Mouse (Mus musculus): ENCODE results near the gene C1d. TPM values are rescaled to one million over a fixed set of nuclear protein-coding genes. Genes with fewer than 3 reads are reported as not detected.

The C1d gene
- polyA plus RNA-seq, 1 experiment from 2014 or later, result 160 TPM

DNA sequence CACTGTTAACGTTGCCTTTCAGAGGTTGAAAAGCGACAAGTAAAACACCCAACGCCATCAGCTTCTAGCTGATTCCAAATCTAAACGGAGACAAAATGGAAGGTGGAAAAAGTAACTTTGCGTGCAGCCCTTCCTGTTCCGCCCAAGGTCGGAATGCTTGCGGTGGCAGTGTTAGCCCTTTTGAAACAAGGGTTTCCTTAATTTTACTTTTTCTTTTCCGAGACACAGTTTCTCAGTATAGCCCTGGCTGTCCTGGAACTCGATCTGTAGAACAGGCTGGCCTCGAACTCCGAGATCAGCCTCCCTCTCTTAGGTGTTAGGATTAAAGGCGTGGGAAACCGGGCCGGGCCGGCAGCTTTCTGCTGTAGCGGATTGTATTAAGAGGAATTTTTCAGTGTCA lies 482 bp downstream of the C1d start:
- Histone ChIP-seq H3K4me2 (peak overlapping the region; percentile 73), H3K27me3 (replicated peaks) (0 out of 2 replicates have a peak, but pooled peaks cover 2% of the 10 kb centered on the region), H3K4me1 (peaks cover 17% of the 10 kb centered on the region), H3K9ac (replicated peaks) (peak overlapping the region; percentile 63), H3K36me3 (no peaks in the 10 kb centered on the region), H3K27ac (replicated peaks) (peak overlapping the region; percentile 84), H3K4me3 (replicated peaks) (peak overlapping the region; percentile 60), H3K9me3 (replicated peaks) (no peaks in the 10 kb centered on the region)
- ATAC-seq (ENCODE audit: low FRiP score), result peak; percentile 32
- whole genome bisulfite sequencing, result under 1% methylated on average over 17 of the region's 17 CpGs

DNA sequence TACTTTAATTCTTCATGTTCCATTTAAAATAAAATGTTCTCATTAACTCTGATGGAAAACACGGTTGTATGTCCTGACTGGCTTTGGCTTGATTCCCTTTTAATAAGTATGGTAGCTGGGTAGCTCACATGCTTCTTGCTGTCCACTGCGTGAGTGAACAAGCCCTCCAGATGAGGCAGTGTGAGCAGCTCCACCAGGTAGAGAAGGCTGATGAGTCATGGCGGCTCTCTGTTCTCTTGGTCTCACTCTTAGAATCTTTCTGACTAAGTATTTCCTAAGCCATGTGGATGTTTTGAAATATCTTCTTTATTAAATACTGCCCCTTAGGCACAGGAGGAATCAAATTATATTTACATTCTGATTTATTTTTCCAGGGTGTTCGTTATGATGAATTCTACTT lies 9.8 kb downstream of the C1d start:
- Histone ChIP-seq H3K27ac (replicated peaks) (no peak overlapping the region), H3K9ac (replicated peaks) (no peak overlapping the region), H3K4me2 (no peak overlapping the region), H3K36me3 (peaks cover 18% of the 10 kb centered on the region), H3K4me1 (no peaks in the 10 kb centered on the region), H3K9me3 (replicated peaks) (no peaks in the 10 kb centered on the region), H3K27me3 (replicated peaks) (no peaks in the 10 kb centered on the region), H3K4me3 (replicated peaks) (no peak overlapping the region)
- ATAC-seq (ENCODE audit: low FRiP score), result no peak
- WGBS, result 91% methylated on average over 4 of the region's 4 CpGs

DNA sequence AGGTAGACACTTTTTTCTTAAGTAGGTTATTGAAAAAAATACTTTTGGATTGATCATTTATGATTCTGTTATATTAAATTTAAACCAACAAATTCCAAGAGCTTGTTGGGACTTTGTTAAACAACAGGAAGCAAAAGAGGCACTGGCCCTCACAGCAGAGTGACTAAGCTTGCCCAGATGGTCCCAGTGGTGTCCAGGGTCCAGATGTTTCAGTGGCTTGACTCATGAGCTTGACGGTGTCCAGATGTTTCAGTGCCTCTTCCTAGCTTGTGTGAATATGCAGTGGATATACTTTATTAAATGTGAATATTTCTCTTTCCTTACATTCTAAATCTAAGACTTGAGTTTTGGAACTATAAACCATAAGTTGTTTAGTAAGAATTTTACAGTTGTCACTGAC lies 11.4 kb downstream of the C1d start:
- ATAC-seq (ENCODE audit: low FRiP score), result no peak
- Histone ChIP-seq H3K27me3 (replicated peaks) (no peaks in the 10 kb centered on the region), H3K9ac (replicated peaks) (no peak overlapping the region), H3K27ac (replicated peaks) (no peak overlapping the region), H3K4me2 (no peak overlapping the region), H3K4me1 (no peaks in the 10 kb centered on the region), H3K4me3 (replicated peaks) (no peak overlapping the region), H3K9me3 (replicated peaks) (no peaks in the 10 kb centered on the region), H3K36me3 (peaks cover 18% of the 10 kb centered on the region)
- WGBS, result 84% methylated on average over 1 of the region's 1 CpGs

DNA sequence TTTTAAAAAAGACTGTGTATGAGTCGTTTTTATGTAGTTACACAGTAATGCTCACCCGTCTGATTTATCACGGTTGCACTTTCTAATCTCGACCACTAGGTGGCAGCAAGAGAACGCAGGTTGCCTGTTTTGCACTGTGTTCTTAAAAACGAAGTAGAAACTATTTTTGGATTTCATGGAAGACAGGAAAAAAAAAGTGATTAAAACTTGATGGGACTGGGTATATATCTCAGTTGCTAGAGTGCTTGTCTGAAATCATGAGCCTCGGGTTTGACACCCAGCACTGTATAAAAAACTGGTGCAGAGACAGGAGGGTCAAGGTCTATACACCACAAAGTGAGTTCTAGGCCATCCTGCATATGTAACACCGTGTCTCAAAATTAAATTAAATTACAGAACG lies 22.6 kb downstream of the C1d start:
- ATAC-seq (ENCODE audit: low FRiP score), result peak; percentile 81
- Histone ChIP-seq H3K4me1 (no peaks in the 10 kb centered on the region), H3K4me3 (replicated peaks) (no peak overlapping the region), H3K9me3 (replicated peaks) (no peaks in the 10 kb centered on the region), H3K36me3 (no peaks in the 10 kb centered on the region), H3K27me3 (replicated peaks) (no peaks in the 10 kb centered on the region), H3K4me2 (no peak overlapping the region), H3K27ac (replicated peaks) (no peak overlapping the region), H3K9ac (replicated peaks) (no peak overlapping the region)
- 14% methylated on average over 9 of the region's 9 CpGs for WGBS

DNA sequence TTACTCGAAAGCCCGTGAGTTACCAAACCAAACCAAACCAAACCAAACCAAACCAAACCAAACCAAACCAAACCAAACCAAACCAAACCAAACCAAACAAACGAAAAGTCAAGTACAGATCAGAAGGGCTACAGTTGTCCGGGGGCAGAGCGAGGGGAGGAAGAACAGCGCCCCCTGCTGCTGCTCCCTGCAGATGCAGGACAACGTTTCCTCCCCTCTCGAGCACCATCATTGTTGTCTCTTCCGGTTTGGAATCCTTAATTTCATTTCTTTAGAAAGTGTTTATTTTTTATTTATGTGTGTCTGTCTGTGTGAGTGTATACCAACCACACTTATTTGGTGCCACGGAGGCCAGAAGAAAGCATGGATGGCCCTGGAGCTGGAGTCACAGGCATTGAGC lies 26.7 kb downstream of the C1d start:
- no peak overlapping the region for H3K4me3 ChIP-seq (replicated peaks)
- H3K4me2 ChIP-seq, result no peak overlapping the region
- H3K4me1 ChIP-seq, result no peaks in the 10 kb centered on the region
- H3K9ac ChIP-seq (replicated peaks), result no peak overlapping the region
- ATAC-seq (ENCODE audit: low FRiP score), result no peak
- WGBS, result 72% methylated on average over 10 of the region's 10 CpGs
- H3K9me3 ChIP-seq (replicated peaks), result no peaks in the 10 kb centered on the region
- no peak overlapping the region for H3K27ac ChIP-seq (replicated peaks)
- H3K27me3 ChIP-seq (replicated peaks), result no peaks in the 10 kb centered on the region
- H3K36me3 ChIP-seq, result no peaks in the 10 kb centered on the region

DNA sequence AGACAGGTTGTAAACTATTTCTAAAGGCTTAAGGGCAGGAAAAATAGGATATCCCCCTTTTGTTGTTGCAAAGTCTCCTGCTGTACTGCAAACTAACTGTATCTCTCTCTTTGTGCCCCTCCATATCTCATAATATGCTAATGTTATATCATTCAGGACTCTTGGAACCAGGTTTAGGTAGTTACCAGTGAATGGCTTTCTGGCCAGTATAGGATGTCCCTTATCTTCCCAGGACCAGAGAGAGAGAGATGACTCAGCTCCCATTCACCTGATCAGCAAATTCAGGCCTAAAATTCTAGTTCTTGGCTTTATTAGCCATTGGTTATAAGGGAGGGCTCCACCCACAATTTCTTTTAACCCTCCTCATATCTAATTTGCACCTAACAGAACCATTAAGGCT lies 31.5 kb downstream of the C1d start:
- H3K36me3 ChIP-seq, result no peaks in the 10 kb centered on the region
- no peak for ATAC-seq (ENCODE audit: low FRiP score)
- no peak overlapping the region for H3K27ac ChIP-seq (replicated peaks)
- 0 out of 2 replicates have a peak, but pooled peaks cover 4% of the 10 kb centered on the region for H3K9me3 ChIP-seq (replicated peaks)
- no peak overlapping the region for H3K4me3 ChIP-seq (replicated peaks)
- H3K9ac ChIP-seq (replicated peaks), result no peak overlapping the region
- H3K4me2 ChIP-seq, result no peak overlapping the region
- H3K27me3 ChIP-seq (replicated peaks), result no peaks in the 10 kb centered on the region
- H3K4me1 ChIP-seq, result no peaks in the 10 kb centered on the region

DNA sequence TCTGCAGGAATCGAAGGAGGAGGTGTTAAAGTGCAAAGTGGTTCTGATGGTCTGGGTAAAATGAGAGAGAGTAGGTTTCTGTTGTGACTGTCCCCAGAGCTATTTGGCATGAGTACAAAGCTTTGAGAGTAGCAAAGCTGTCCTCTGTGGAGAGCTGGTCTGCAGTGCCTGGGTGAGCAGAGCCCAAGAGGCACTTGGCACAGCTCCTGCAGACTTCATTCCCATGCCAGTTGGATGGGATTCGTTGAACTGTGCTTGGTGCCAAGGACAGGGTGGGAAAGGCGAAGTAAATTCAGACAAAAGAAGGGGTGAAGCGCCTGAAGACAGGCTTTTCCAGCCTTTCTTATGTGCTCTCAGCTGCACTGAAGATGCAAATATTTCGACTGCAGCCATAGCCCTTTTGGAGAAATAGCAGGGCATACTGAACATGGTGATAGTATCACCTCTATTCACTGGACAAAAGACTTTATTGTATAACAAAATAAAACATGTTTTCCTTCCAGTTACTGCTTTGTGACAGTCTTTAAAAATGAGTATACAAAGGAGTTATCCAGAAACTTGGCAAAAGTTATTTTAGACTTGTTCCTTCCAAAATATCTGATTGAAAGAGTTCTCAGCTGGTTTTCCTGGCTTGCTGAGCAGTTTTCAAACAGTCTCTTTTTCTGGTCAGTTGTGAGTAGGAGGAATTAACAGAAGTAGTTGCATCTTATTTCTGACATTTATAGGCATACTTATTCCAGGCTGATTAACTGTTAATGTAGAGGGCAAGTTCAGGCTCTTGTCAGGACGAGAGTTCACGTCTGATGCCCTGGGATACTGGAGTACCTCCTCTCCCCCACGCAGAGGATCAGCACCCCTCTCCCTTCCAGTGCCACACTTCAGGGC lies 48.9 kb downstream of the C1d start:
- Histone ChIP-seq H3K36me3 (no peaks in the 10 kb centered on the region), H3K4me2 (no peak overlapping the region), H3K27ac (replicated peaks) (peak overlapping the region; percentile 28; the same call in 1 of the 2 replicates), H3K9ac (replicated peaks) (no peak overlapping the region), H3K4me3 (replicated peaks) (no peak overlapping the region), H3K27me3 (replicated peaks) (no peaks in the 10 kb centered on the region), H3K4me1 (no peaks in the 10 kb centered on the region), H3K9me3 (replicated peaks) (no peaks in the 10 kb centered on the region)
- peak; percentile 93 for ATAC-seq (ENCODE audit: low FRiP score)
- 61% methylated on average over 8 of the region's 8 CpGs for WGBS

DNA sequence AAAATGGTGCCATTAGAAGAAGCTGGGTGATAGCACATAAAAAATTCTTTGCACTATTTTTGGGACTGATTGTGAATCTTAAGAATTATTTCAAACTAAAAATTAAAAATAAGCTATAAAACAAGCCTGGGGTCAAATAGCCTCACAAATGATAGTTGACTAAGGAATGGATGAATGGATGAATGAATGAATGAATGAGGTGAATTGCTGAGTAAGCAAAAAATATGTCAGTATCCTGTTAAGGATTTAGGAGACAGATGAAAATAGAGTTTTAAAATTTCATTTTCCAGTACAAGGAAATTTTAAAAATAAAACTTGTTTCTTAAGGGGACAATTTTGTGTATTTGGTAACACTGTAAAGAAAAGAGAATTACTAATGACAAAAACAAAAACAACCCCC lies 50.1 kb downstream of the C1d start:
- Histone ChIP-seq H3K27me3 (replicated peaks) (no peaks in the 10 kb centered on the region), H3K4me2 (no peak overlapping the region), H3K4me1 (no peaks in the 10 kb centered on the region), H3K4me3 (replicated peaks) (no peak overlapping the region), H3K9me3 (replicated peaks) (no peaks in the 10 kb centered on the region), H3K9ac (replicated peaks) (no peak overlapping the region), H3K36me3 (no peaks in the 10 kb centered on the region), H3K27ac (replicated peaks) (no peak overlapping the region)
- ATAC-seq (ENCODE audit: low FRiP score), result no peak

Other genes with a start within 250 kb of the C1d start
- 132 and 156 TPM in 2 replicates for gene Cnrip1, start 206.0 kb upstream of the C1d start, polyA plus RNA-seq (2015; fragmentation: Nextera tagmentation; extraction: Ambion mirVana)
- 4.4 and 4.9 TPM in 2 replicates for gene Plek, start 205.2 kb upstream of the C1d start, polyA plus RNA-seq (2015; fragmentation: Nextera tagmentation; extraction: Ambion mirVana)
- gene Ppp3r1, start 98.3 kb upstream of the C1d start, polyA plus RNA-seq (2015; fragmentation: Nextera tagmentation; extraction: Ambion mirVana), result 244 and 269 TPM in 2 replicates
- 18.0 and 20.3 TPM in 2 replicates for gene Wdr92, start 75.5 kb upstream of the C1d start, polyA plus RNA-seq (2015; fragmentation: Nextera tagmentation; extraction: Ambion mirVana)
- 54.8 and 56.1 TPM in 2 replicates for gene Pno1, start 46.0 kb upstream of the C1d start, polyA plus RNA-seq (2015; fragmentation: Nextera tagmentation; extraction: Ambion mirVana)